Mouse (Mus musculus) liver, embryonic 13.5 days (tissue): ENCODE data around the gene Syt2. TPM values are rescaled to one million over a fixed set of nuclear protein-coding genes. Genes with fewer than 3 reads are reported as not detected.

Experiments used
- ATAC-seq: fragments of 200-750 bp; cut with Nextera tagmentation; 2 replicates; pipeline ENCODE4 v1.8.0; 2017; ENCODE audit warnings: low read depth, mild to moderate bottlenecking, moderate number of reproducible peaks, moderate library complexity
- DNase-seq: peaks from one replicate; pipeline ENCODE4 v3.0.0; 2022
- H3K27ac ChIP-seq: fragments of 300-500 bp; sonication (generic); 2 replicates; pipeline ENCODE4 v1.5.1; 2015; ENCODE audit warnings: moderate library complexity, mild to moderate bottlenecking, inconsistent platforms
- H3K27me3 ChIP-seq: fragments of 300-500 bp; sonication (generic); 2 replicates; pipeline ENCODE4 v1.6.1; 2015; ENCODE audit warnings: mild to moderate bottlenecking, inconsistent platforms
- H3K36me3 ChIP-seq: fragments of 300-500 bp; sonication (generic); 2 replicates; pipeline ENCODE4 v1.6.1; 2015; ENCODE audit warnings: mild to moderate bottlenecking, inconsistent platforms
- H3K4me1 ChIP-seq: fragments of 300-500 bp; sonication (generic); replicated peaks from 2 replicates; pipeline ENCODE4 v1.6.1; 2015; ENCODE audit warnings: inconsistent platforms
- H3K4me2 ChIP-seq: fragments of 300-500 bp; sonication (generic); 2 replicates; pipeline ENCODE4 v1.6.1; 2015; ENCODE audit warnings: inconsistent platforms, mild to moderate bottlenecking, moderate library complexity
- H3K4me3 ChIP-seq: fragments of 300-500 bp; sonication (generic); replicated peaks from 2 replicates; pipeline ENCODE4 v1.5.1; 2015; ENCODE audit warnings: mild to moderate bottlenecking, inconsistent platforms
- H3K9ac ChIP-seq: fragments of 300-500 bp; sonication (generic); 2 replicates; pipeline ENCODE4 v1.6.1; 2015; ENCODE audit warnings: mild to moderate bottlenecking, inconsistent platforms
- H3K9me3 ChIP-seq: fragments of 300-500 bp; sonication (generic); replicated peaks from 2 replicates; pipeline ENCODE4 v1.6.1; 2016; ENCODE audit warnings: inconsistent platforms
- WGBS: fragments of 180-500 bp; shearing (Covaris S2); methylation state at CpG from one replicate; pipeline ENCODE4 v1.1.7; 2015; ENCODE audit not compliant: insufficient replicate concordance; 5-methylcytosine and 5-hydroxymethylcytosine counted together
- polyA plus RNA-seq: library from polyadenylated mRNA; unstranded; fragments of >200 nt; fragmentation: Nextera tagmentation; extraction: Ambion mirVana; gene quantifications from 2 replicates; pipeline ENCODE4 v1.2.1, GENCODE M21; 2015

The Syt2 gene
- polyA plus RNA-seq, 1 experiment from 2014 or later: 0.08 TPM

GRCm38 (mm10) chr1:134686834-134687421 is 40.5 kb downstream of the Syt2 start:
- peaks cover 6% of the 10 kb centered on the region; the same call in 1 of the 2 replicates for H3K27me3 ChIP-seq
- DNase-seq (no peak), ATAC-seq (no peak)
- 40% methylated on average over 4 of the region's 4 CpGs for WGBS
- no peak overlapping the region for H3K4me2 ChIP-seq
- no peak overlapping the region for H3K4me3 ChIP-seq
- H3K36me3 ChIP-seq: no peaks in the 10 kb centered on the region
- no peak overlapping the region for H3K9ac ChIP-seq
- H3K27ac ChIP-seq: no peak overlapping the region
- no peaks in the 10 kb centered on the region for H3K4me1 ChIP-seq
- H3K9me3 ChIP-seq: no peaks in the 10 kb centered on the region

- no peak overlapping the region for H3K9ac ChIP-seq
- H3K4me2 ChIP-seq: no peak overlapping the region
- H3K27me3 ChIP-seq: 0 out of 2 replicates have a peak, but pooled peaks cover 9% of the 10 kb centered on the region
- H3K36me3 ChIP-seq: no peaks in the 10 kb centered on the region
- DNase-seq: no peak
- H3K4me3 ChIP-seq: no peak overlapping the region
- no peak overlapping the region for H3K27ac ChIP-seq
- WGBS: 58% methylated on average over 2 of the region's 2 CpGs
- no peaks in the 10 kb centered on the region for H3K4me1 ChIP-seq
- no peaks in the 10 kb centered on the region for H3K9me3 ChIP-seq
- no peak for ATAC-seq
These were observed 49.8 kb downstream of the Syt2 start for GRCm38 (mm10) chr1:134696302-134696701.

- Histone ChIP-seq H3K9ac (no peak overlapping the region), H3K4me2 (no peak overlapping the region), H3K4me1 (0 out of 2 replicates have a peak, but pooled peaks cover 2% of the 10 kb centered on the region), H3K4me3 (no peak overlapping the region), H3K27me3 (0 out of 2 replicates have a peak, but pooled peaks cover 9% of the 10 kb centered on the region), H3K27ac (no peak overlapping the region), H3K9me3 (no peaks in the 10 kb centered on the region), H3K36me3 (no peaks in the 10 kb centered on the region)
- 66% methylated on average over 4 of the region's 4 CpGs for WGBS
- DNase-seq (no peak), ATAC-seq (no peak)
These were observed 50.6 kb downstream of the Syt2 start for GRCm38 (mm10) chr1:134697073-134697472.

GRCm38 (mm10) chr1:134697522-134698250 is 51.2 kb downstream of the Syt2 start:
- 0 out of 2 replicates have a peak, but pooled peaks cover 5% of the 10 kb centered on the region for H3K4me1 ChIP-seq
- DNase-seq (no peak), ATAC-seq (no peak)
- H3K9me3 ChIP-seq: no peaks in the 10 kb centered on the region
- H3K36me3 ChIP-seq: no peaks in the 10 kb centered on the region
- 75% methylated on average over 17 of the region's 17 CpGs for WGBS
- H3K4me2 ChIP-seq: no peak overlapping the region
- H3K4me3 ChIP-seq: no peak overlapping the region
- 0 out of 2 replicates have a peak, but pooled peaks cover 9% of the 10 kb centered on the region for H3K27me3 ChIP-seq
- H3K9ac ChIP-seq: no peak overlapping the region
- no peak overlapping the region for H3K27ac ChIP-seq

GRCm38 (mm10) chr1:134698486-134698885 is 52.0 kb downstream of the Syt2 start:
- H3K36me3 ChIP-seq: no peaks in the 10 kb centered on the region
- H3K4me1 ChIP-seq: 0 out of 2 replicates have a peak, but pooled peaks cover 9% of the 10 kb centered on the region
- no peaks in the 10 kb centered on the region for H3K9me3 ChIP-seq
- H3K27me3 ChIP-seq: 0 out of 2 replicates have a peak, but pooled peaks cover 9% of the 10 kb centered on the region
- H3K4me3 ChIP-seq: no peak overlapping the region
- ATAC-seq (no peak), DNase-seq (no peak)
- no peak overlapping the region for H3K4me2 ChIP-seq
- no peak overlapping the region for H3K27ac ChIP-seq
- no peak overlapping the region for H3K9ac ChIP-seq
- whole genome bisulfite sequencing: 42% methylated on average over 5 of the region's 5 CpGs

GRCm38 (mm10) chr1:134699390-134699789 is 52.9 kb downstream of the Syt2 start:
- ATAC-seq: no peak
- Histone ChIP-seq H3K9me3 (no peaks in the 10 kb centered on the region), H3K27me3 (0 out of 2 replicates have a peak, but pooled peaks cover 9% of the 10 kb centered on the region), H3K4me3 (no peak overlapping the region), H3K9ac (no peak overlapping the region), H3K27ac (no peak overlapping the region), H3K36me3 (no peaks in the 10 kb centered on the region), H3K4me2 (no peak overlapping the region), H3K4me1 (0 out of 2 replicates have a peak, but pooled peaks cover 9% of the 10 kb centered on the region)
- WGBS: 64% methylated on average over 9 of the region's 9 CpGs
- no peak for DNase-seq

- ATAC-seq (no peak), DNase-seq (no peak)
- Histone ChIP-seq H3K4me1 (0 out of 2 replicates have a peak, but pooled peaks cover 12% of the 10 kb centered on the region), H3K36me3 (no peaks in the 10 kb centered on the region), H3K4me3 (no peak overlapping the region), H3K27ac (no peak overlapping the region), H3K9ac (no peak overlapping the region), H3K9me3 (no peaks in the 10 kb centered on the region), H3K27me3 (peaks cover 11% of the 10 kb centered on the region), H3K4me2 (no peak overlapping the region)
- WGBS: 52% methylated on average over 2 of the region's 2 CpGs
These were observed 53.7 kb downstream of the Syt2 start for GRCm38 (mm10) chr1:134700151-134700550.

- no peak overlapping the region for H3K4me2 ChIP-seq
- peaks cover 15% of the 10 kb centered on the region for H3K27me3 ChIP-seq
- WGBS: 54% methylated on average over 5 of the region's 5 CpGs
- no peak overlapping the region for H3K4me3 ChIP-seq
- H3K4me1 ChIP-seq: 0 out of 2 replicates have a peak, but pooled peaks cover 12% of the 10 kb centered on the region
- H3K36me3 ChIP-seq: no peaks in the 10 kb centered on the region
- H3K27ac ChIP-seq: no peak overlapping the region
- DNase-seq (no peak), ATAC-seq (no peak)
- H3K9me3 ChIP-seq: no peaks in the 10 kb centered on the region
- H3K9ac ChIP-seq: no peak overlapping the region
These were observed 54.2 kb downstream of the Syt2 start for GRCm38 (mm10) chr1:134700634-134701033.

- WGBS: 11% methylated on average over 6 of the region's 6 CpGs
- no peak for ATAC-seq
- no peak overlapping the region for H3K4me3 ChIP-seq
These were observed 54.7 kb downstream of the Syt2 start for GRCm38 (mm10) chr1:134701191-134701590.

GRCm38 (mm10) chr1:134703232-134703631 is 56.8 kb downstream of the Syt2 start:
- Histone ChIP-seq H3K9ac (no peak overlapping the region), H3K9me3 (no peaks in the 10 kb centered on the region), H3K4me1 (0 out of 2 replicates have a peak, but pooled peaks cover 12% of the 10 kb centered on the region), H3K36me3 (no peaks in the 10 kb centered on the region), H3K27ac (0 out of 2 replicates have a peak overlapping the region, but pooled peaks have one; percentile 5), H3K4me3 (no peak overlapping the region), H3K4me2 (no peak overlapping the region), H3K27me3 (peaks cover 33% of the 10 kb centered on the region)
- DNase-seq: no peak
- ATAC-seq: peak; percentile 58
- 62% methylated on average over 2 of the region's 2 CpGs for WGBS

More at GRCm38 (mm10) chr1:134701191-134701590, 54.7 kb downstream of the Syt2 start:
- no peak overlapping the region for H3K27ac ChIP-seq
- H3K36me3 ChIP-seq: no peaks in the 10 kb centered on the region
- no peaks in the 10 kb centered on the region for H3K9me3 ChIP-seq
- peaks cover 21% of the 10 kb centered on the region for H3K27me3 ChIP-seq
- H3K4me2 ChIP-seq: no peak overlapping the region
- H3K4me1 ChIP-seq: 0 out of 2 replicates have a peak, but pooled peaks cover 12% of the 10 kb centered on the region
- H3K9ac ChIP-seq: no peak overlapping the region
- DNase-seq: no peak

- Histone ChIP-seq H3K36me3 (no peaks in the 10 kb centered on the region), H3K9ac (no peak overlapping the region), H3K9me3 (no peaks in the 10 kb centered on the region), H3K4me1 (peaks cover 21% of the 10 kb centered on the region), H3K4me3 (no peak overlapping the region), H3K27me3 (peaks cover 47% of the 10 kb centered on the region), H3K4me2 (no peak overlapping the region), H3K27ac (no peak overlapping the region)
- DNase-seq: no peak
- 33% methylated on average over 22 of the region's 22 CpGs for WGBS
- ATAC-seq: no peak
These were observed 58.2 kb downstream of the Syt2 start for GRCm38 (mm10) chr1:134704396-134705306.
